Mouse (Mus musculus) kidney, embryonic 16.5 days (tissue): ENCODE data around the gene Txndc5. TPM values are rescaled to one million over a fixed set of nuclear protein-coding genes. Genes with fewer than 3 reads are reported as not detected.

Source experiments
- ATAC-seq: fragments of 200-750 bp; cut with Nextera tagmentation; 2 replicates; pipeline ENCODE4 v1.8.0; 2017; ENCODE audit warnings: moderate TSS enrichment; ENCODE audit not compliant: low FRiP score, low TSS enrichment
- H3K27ac ChIP-seq: fragments of 300-500 bp; sonication (generic); 2 replicates; pipeline ENCODE4 v1.5.1; 2014; ENCODE audit warnings: low read length
- H3K27me3 ChIP-seq: fragments of 300-500 bp; sonication (generic); 2 replicates; pipeline ENCODE4 v1.6.1; 2014; ENCODE audit warnings: low read length, control low read depth, mixed read lengths; ENCODE audit not compliant: insufficient read depth
- H3K36me3 ChIP-seq: fragments of 300-500 bp; sonication (generic); 2 replicates; pipeline ENCODE4 v1.6.1; 2014; ENCODE audit warnings: low read length, control low read depth, mixed read lengths; ENCODE audit not compliant: insufficient read depth
- H3K4me1 ChIP-seq: fragments of 300-500 bp; sonication (generic); 2 replicates; pipeline ENCODE4 v1.6.1; 2014; ENCODE audit warnings: low read length, control low read depth, mixed read lengths; ENCODE audit not compliant: insufficient read depth
- H3K4me2 ChIP-seq: fragments of 300-500 bp; sonication (generic); replicated peaks from 2 replicates; pipeline ENCODE4 v1.6.1; 2014; ENCODE audit warnings: low read depth, low read length
- H3K4me3 ChIP-seq: fragments of 300-500 bp; sonication (generic); 2 replicates; pipeline ENCODE4 v1.5.1; 2014; ENCODE audit warnings: mild to moderate bottlenecking, low read length
- H3K9ac ChIP-seq: fragments of 300-500 bp; sonication (generic); replicated peaks from 2 replicates; pipeline ENCODE4 v1.6.1; 2014; ENCODE audit warnings: low read length
- H3K9me3 ChIP-seq: fragments of 300-500 bp; sonication (generic); 2 replicates; pipeline ENCODE4 v1.6.1; 2016; ENCODE audit warnings: low read length, control low read depth
- WGBS: fragments of 180-500 bp; shearing (Covaris S2); extraction: QIAGEN DNeasy Blood & Tissue Kit; methylation state at CpG from one replicate; pipeline ENCODE4 v1.1.7; 2014; 5-methylcytosine and 5-hydroxymethylcytosine counted together
- polyA plus RNA-seq: library from polyadenylated mRNA; unstranded; fragments of >200 nt; fragmentation: Nextera tagmentation; extraction: Ambion mirVana; gene quantifications from 2 replicates; pipeline ENCODE4 v1.2.1, GENCODE M21; 2015

The Txndc5 gene
- polyA plus RNA-seq, 1 experiment from 2014 or later: 313 TPM

DNA sequence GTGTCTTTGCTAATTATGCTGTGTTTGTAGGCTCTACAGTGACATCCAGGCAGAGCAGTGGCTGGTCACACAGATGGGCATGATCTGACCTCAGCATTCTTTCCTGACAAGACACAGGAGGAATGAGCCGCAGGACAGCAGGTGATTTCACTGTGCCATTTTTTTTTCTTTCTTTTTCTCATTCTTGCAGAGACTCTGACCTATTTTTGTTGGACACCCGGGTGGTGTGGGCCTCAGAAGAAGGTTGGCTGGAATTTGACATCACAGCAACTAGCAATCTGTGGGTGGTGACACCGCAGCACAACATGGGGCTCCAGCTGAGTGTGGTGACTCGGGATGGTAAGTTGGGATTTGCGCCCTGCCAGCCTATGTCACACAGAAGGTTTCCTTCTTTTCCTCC is 43.9 kb downstream of the Txndc5 start:
- 76% methylated on average over 5 of the region's 5 CpGs for WGBS
- no peak for ATAC-seq
- no peak overlapping the region for H3K4me2 ChIP-seq

GRCm38 (mm10) chr13:38481021-38481420 is 47.6 kb downstream of the Txndc5 start:
- no peak overlapping the region for H3K27ac ChIP-seq
- H3K4me2 ChIP-seq: no peak overlapping the region
- H3K27me3 ChIP-seq: no peaks in the 10 kb centered on the region
- no peak for ATAC-seq
- 83% methylated on average over 7 of the region's 7 CpGs for WGBS
- no peak overlapping the region for H3K4me3 ChIP-seq
- H3K4me1 ChIP-seq: 0 out of 2 replicates have a peak, but pooled peaks cover 4% of the 10 kb centered on the region
- no peaks in the 10 kb centered on the region for H3K36me3 ChIP-seq
- no peak overlapping the region for H3K9ac ChIP-seq
- H3K9me3 ChIP-seq: no peaks in the 10 kb centered on the region

More for the DNA sequence above, 43.9 kb downstream of the Txndc5 start:
- Histone ChIP-seq H3K4me1 (no peaks in the 10 kb centered on the region), H3K9ac (no peak overlapping the region), H3K36me3 (no peaks in the 10 kb centered on the region), H3K4me3 (no peak overlapping the region), H3K27ac (no peak overlapping the region), H3K9me3 (no peaks in the 10 kb centered on the region), H3K27me3 (no peaks in the 10 kb centered on the region)

- H3K9ac ChIP-seq: no peak overlapping the region
- H3K9me3 ChIP-seq: no peaks in the 10 kb centered on the region
- H3K4me2 ChIP-seq: no peak overlapping the region
- WGBS: 43% methylated on average over 8 of the region's 8 CpGs
- H3K4me1 ChIP-seq: 0 out of 2 replicates have a peak, but pooled peaks cover 4% of the 10 kb centered on the region
- H3K36me3 ChIP-seq: no peaks in the 10 kb centered on the region
- H3K27me3 ChIP-seq: no peaks in the 10 kb centered on the region
- ATAC-seq: no peak
- H3K27ac ChIP-seq: no peak overlapping the region
- H3K4me3 ChIP-seq: no peak overlapping the region
Observed at GRCm38 (mm10) chr13:38476936-38477335, 51.7 kb downstream of the Txndc5 start.

DNA sequence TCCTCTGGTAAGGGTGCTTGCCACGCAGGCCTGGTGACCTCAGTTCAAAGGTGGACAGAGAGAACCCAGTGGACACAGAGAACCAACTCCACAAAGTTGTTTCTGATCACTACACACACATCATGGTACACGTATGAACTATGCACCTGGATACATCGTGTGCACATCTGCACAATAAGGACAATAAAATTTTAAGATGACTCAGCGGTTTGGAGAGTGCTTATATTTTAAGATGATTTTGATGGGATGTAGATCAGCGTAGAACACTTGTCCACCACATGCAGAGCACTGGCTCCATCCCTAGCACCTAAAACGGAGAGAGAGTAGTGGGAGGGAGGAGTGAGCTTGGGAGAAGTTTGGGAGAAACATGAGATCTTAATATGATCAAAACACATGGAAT is 55.1 kb downstream of the Txndc5 start:
- Histone ChIP-seq H3K9ac (no peak overlapping the region), H3K27ac (no peak overlapping the region), H3K9me3 (no peaks in the 10 kb centered on the region), H3K4me1 (0 out of 2 replicates have a peak, but pooled peaks cover 4% of the 10 kb centered on the region), H3K4me2 (no peak overlapping the region), H3K27me3 (no peaks in the 10 kb centered on the region), H3K36me3 (no peaks in the 10 kb centered on the region), H3K4me3 (no peak overlapping the region)
- ATAC-seq: no peak
- 90% methylated on average over 6 of the region's 6 CpGs for WGBS

DNA sequence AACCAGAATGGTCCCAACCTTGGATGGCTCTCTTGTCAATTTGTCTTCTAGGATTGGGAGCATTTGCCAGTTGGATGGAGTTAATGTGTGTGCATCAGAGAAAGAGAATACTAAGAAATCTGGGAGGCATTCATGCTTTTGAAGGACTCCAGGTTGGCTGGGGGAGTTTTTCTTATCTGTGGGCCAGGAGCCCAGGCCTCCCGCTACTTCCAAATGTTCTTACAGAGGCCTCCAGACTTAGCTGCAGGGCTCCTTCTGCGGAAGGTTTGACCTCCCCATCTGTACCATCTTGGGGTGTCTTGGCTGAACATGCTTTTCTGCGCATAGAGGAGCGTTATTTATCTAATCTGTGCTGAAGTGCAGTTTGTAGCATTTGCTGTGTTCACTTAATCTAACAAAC is 56.0 kb downstream of the Txndc5 start:
- H3K9me3 ChIP-seq: no peaks in the 10 kb centered on the region
- H3K4me2 ChIP-seq: no peak overlapping the region
- no peak overlapping the region for H3K4me3 ChIP-seq
- 87% methylated on average over 4 of the region's 4 CpGs for WGBS
- H3K36me3 ChIP-seq: no peaks in the 10 kb centered on the region
- no peaks in the 10 kb centered on the region for H3K27me3 ChIP-seq
- no peak overlapping the region for H3K9ac ChIP-seq
- no peak overlapping the region for H3K27ac ChIP-seq
- 0 out of 2 replicates have a peak, but pooled peaks cover 4% of the 10 kb centered on the region for H3K4me1 ChIP-seq
- no peak for ATAC-seq

- no peak overlapping the region for H3K4me3 ChIP-seq
- H3K9me3 ChIP-seq: no peaks in the 10 kb centered on the region
- H3K27me3 ChIP-seq: no peaks in the 10 kb centered on the region
- ATAC-seq: no peak
- no peak overlapping the region for H3K27ac ChIP-seq
- no peaks in the 10 kb centered on the region for H3K4me1 ChIP-seq
- 86% methylated on average over 5 of the region's 5 CpGs for WGBS
- H3K36me3 ChIP-seq: no peaks in the 10 kb centered on the region
- no peak overlapping the region for H3K9ac ChIP-seq
- H3K4me2 ChIP-seq: no peak overlapping the region
Observed at GRCm38 (mm10) chr13:38470882-38471281, 57.7 kb downstream of the Txndc5 start.

- H3K4me1 ChIP-seq: 0 out of 2 replicates have a peak, but pooled peaks cover 5% of the 10 kb centered on the region
- no peak for ATAC-seq
- 71% methylated on average over 1 of the region's 1 CpGs for WGBS
- no peaks in the 10 kb centered on the region for H3K27me3 ChIP-seq
- H3K9me3 ChIP-seq: no peaks in the 10 kb centered on the region
- H3K27ac ChIP-seq: no peak overlapping the region
- H3K36me3 ChIP-seq: no peaks in the 10 kb centered on the region
- H3K4me3 ChIP-seq: no peak overlapping the region
- no peak overlapping the region for H3K4me2 ChIP-seq
- H3K9ac ChIP-seq: no peak overlapping the region
Observed at GRCm38 (mm10) chr13:38463410-38463809, 65.2 kb downstream of the Txndc5 start.

GRCm38 (mm10) chr13:38451446-38451845 is 77.2 kb downstream of the Txndc5 start:
- 53% methylated on average over 5 of the region's 5 CpGs for WGBS

More at GRCm38 (mm10) chr13:38451446-38451845, 77.2 kb downstream of the Txndc5 start:
- H3K4me2 ChIP-seq: no peak overlapping the region
- ATAC-seq: no peak
- no peak overlapping the region for H3K4me3 ChIP-seq
- no peaks in the 10 kb centered on the region for H3K36me3 ChIP-seq
- no peak overlapping the region for H3K9ac ChIP-seq
- H3K27ac ChIP-seq: no peak overlapping the region
- no peaks in the 10 kb centered on the region for H3K9me3 ChIP-seq
- peaks cover 7% of the 10 kb centered on the region; the same call in 1 of the 2 replicates for H3K4me1 ChIP-seq
- H3K27me3 ChIP-seq: no peaks in the 10 kb centered on the region

Other genes with a start within 250 kb of the Txndc5 start
- 1.3 and 2.2 TPM in 2 replicates for gene Bmp6, start 183.7 kb downstream of the Txndc5 start, polyA plus RNA-seq
- 22.7 and 24.0 TPM in 2 replicates for gene Bloc1s5, start 106.3 kb upstream of the Txndc5 start, polyA plus RNA-seq
- gene Eef1e1, start 130.2 kb upstream of the Txndc5 start, polyA plus RNA-seq: 54.1 and 55.3 TPM in 2 replicates